Mouse (Mus musculus): ENCODE results near the gene Rhox12.

Rhox12 gene

DNA sequence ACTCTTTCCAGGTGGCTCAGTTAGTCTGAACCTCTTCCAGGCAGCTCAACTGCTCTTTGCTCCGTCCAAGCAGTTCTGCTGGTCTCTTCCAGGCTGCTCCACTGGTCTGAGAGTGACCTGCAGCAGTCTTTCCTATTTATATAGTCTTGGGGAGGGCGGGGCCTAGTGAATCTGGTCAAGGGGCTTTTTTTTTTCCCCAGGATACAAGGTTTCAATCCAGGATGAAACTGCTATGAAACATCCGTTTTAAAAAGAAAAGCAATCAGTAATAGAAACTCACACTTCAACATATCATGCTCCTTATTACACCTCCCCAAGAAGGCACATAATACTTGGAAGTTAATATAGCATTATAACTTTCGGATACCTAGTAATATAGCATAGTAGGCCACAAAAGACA is at the start of gene Rhox12:
Gene Rhox12 (minus strand): TSS at position 101 of the 400 bp plus-strand sequence.
- no peak for DNase-seq

DNA sequence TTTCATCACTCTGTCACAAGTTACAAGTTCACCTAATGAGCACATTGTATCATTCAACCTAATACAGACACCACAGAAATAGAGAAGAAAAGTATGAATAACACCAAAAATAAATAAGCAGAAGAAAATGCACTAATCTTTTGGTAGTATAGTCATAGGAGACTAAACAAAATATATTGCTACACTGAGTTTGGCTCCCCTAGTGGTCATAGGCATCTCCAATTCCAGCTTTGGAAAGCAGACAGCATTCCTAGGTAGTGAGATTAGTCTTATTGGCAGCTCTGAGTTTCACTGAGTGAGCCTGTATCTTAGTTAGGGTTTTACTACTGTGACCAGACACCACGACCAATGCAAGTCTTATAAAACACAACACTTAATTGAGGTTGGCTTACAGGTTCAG is 48.4 kb upstream of the Rhox12 start:
- no peak for DNase-seq

DNA sequence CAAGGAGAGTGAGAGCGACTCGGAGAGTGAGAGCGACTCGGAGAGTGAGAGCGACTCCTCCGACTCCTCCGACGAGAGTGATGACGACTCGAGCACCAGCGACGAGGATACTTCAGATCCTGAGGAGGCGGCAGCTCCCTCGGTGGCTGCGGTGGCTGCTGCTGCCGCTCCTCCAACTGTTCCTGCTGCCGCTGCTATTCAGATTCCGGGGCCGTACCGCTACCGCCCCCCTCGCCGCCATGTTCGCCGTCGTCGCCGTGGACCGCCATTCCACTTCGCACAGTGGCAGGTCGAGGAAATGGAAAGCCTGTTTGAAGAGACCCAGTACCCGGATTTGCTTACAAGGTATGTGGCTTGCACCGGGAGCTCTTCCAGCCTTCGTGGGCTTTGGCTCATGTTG is 10.8 kb upstream of the Rhox12 start:
- no peak for DNase-seq

DNA sequence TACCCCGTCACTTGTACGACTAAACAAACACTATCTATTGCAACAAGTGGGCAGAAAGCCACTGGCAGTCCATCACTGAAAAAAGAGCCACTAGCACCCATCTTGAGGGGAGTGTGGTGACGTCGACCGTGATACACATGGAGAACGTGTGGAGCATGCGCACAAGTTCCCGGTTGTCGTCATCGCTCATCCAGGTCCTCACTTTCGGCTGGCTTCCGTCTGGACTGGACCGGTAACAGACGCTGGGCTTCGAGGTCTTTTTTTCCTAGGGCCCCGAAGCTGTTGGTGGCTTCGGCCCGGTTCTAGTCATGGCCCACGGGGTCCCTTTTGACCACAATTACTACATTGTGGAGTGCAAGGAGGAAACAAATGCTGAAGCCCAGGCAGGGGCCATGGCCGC is 10.3 kb upstream of the Rhox12 start, which contains the start of gene Rhox13:
Gene Rhox13 (plus strand): TSS at position 238 of the 400 bp plus-strand sequence.
- DNase-seq: no peak

DNA sequence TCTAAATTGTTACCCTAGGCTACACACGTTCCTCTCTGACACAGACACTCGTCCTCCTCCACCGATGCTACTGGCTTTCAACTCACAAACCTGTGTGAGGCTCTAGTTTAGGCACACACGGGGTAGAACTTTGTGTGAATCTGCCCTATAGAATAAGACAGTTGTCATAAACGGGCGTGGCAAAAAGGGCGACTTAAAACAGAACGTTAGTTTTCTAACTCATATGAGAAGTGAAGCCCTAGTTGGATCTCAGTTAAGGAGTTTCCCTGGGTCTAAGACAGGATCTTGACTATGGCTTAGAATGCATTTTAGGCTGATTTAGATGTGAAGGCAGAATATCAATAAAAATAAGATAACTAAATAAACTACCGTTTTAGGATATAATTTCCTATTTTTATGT is 25.7 kb downstream of the Rhox12 start, which contains the start of gene Rhox11:
Gene Rhox11 (minus strand): TSS at position 101 of the 400 bp plus-strand sequence.
- no peak for DNase-seq

DNA sequence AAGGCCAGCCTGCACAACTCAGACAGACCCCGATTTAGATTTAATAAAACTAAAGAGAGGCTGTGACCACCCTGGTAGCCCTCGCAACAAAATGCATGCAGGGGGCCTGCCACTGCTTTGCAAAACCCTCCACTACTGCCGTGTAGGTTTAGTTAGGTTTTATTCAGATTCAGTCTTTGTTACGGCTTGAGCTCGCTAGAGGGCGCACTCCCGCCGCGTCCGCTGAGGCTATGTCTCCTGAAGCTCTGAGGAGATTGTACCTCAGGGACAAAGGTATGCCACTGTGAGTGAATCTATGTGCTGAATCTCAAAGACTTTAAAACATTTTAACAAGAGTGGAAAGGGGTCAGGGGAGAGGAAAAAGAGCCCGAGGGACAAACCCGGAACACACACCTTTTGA is 26.5 kb downstream of the Rhox12 start:
- peak; percentile 29 to 43 for DNase-seq

DNA sequence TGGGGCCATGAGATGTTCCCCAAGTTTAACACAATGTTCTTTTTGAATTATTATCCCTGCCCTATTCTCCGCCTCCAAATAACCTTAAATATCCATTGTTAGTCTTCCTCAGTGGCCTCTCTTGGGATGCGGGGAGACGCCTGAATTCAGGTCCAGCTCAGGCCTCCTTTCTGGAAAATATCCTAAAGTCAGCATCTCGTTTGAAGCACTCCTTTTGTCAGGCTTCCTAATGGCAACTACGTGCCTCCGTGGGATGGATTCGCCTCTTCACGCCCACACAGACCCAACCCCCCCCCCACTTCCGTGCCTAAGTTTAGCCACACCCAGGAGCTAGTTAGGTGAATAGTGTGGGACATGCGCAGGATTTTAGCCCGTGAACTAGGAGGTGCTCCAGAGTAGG is 44.5 kb downstream of the Rhox12 start, which contains the start of gene Rhox10:
Gene Rhox10 (plus strand): TSS at position 301 of the 400 bp plus-strand sequence.
- DNase-seq: no peak

DNA sequence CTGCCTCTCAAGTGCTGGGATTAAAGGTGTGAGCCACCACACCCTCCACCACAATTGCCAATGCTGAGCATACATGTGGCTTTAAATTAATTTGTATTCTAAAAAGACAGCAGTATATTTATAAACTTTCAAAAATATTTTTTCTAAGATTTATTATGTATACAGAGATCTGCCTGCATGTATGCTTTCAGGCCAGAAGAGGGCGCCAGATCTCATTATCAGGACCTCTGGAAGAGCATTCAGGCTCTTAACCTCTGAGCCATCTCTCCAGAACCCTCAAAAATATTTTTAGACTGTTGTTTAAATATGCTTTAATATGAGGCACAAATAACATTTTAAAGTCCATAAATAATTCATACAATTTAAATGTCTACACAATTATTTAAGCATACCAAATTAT is 49.2 kb downstream of the Rhox12 start:
- no peak for DNase-seq
